Comparison of ENCODE assay signal across 13 mouse cellular contexts in the genomic region with DNA sequence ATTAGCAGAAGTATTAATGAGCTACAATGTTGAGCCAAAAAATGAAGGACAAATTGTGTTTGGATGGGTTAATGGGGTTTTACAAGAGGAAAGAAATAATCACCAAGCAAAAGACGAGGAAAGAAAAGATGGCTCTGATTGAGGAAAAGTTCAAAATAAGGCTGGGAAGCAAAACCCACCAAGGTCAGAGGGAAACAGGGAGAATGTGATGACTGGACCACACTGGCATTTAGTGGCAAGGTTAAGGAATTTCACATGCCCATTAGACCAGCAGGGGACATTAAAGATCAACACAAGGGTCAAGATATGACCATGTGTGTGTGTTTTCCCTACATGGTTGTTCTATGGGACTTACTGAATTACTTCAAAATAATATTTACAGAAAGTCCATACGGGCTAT.
"Had no signal": no experiment of that assay in that cellular context is flagged by ENCODE, and none has a peak within 500 bp of the region (broad histone marks: within the 10 kb centered on the region; RNA-seq: fewer than 3 reads in every experiment).

No protein-coding gene starts in this region.

- DNase-seq: gastrocnemius, postnatal 14 days; gastrocnemius, postnatal 36 days; heart, adult 11 months; heart, adult 2 months; heart, postnatal 14 days; heart, postnatal 36 days; kidney, adult 11 months; kidney, postnatal 10 days; kidney, postnatal 36 days; layer of hippocampus, adult 9-11 months; layer of hippocampus, postnatal 36 days; liver; liver, embryonic 13.5 days had no signal
